ENCODE assay signal across 15 mouse cellular contexts in the genomic region with DNA sequence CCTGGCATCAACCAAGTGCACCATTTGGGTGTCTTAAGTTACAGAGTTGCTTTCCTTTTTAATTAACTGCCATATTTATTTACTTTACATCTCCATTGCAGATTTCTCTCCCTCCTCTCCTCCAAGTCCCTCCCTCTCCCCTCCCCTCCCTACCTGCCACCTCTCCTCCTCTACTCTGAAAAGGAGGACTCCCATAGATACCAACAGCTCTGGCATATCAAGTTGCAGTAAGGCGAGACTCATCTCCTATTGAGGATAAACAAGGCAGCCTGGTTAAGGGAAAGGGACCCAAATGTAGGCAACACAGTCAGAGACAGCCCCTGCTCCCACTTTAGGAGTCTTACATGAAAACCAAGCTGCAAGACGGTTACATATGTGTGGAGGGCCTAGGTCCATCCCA.
"Had no signal": no experiment of that assay in that cellular context is flagged by ENCODE, and none has a peak within 500 bp of the region (broad histone marks: within the 10 kb centered on the region; RNA-seq: fewer than 3 reads in every experiment).

No protein-coding gene starts in this region.

- H3K27ac ChIP-seq: neural tube, embryonic 15.5 days; stomach, embryonic 15.5 days; stomach, postnatal 0 days had no signal

- DNase-seq: retina, postnatal 1 day; right cerebral cortex, adult 18-20 months; right cerebral cortex, postnatal 14 days; right cerebral cortex, postnatal 25 days; right cerebral cortex, postnatal 4 days; spleen, adult 18-20 months; thymus, adult 18-20 months; thymus, adult 2 months; thymus, postnatal 14 days; thymus, postnatal 25 days; thymus, postnatal 36 days; thymus, postnatal 4 days had no signal

- H3K4me3 ChIP-seq: neural tube, embryonic 15.5 days; stomach, embryonic 15.5 days had no signal

- H3K9ac ChIP-seq: neural tube, embryonic 15.5 days; stomach, embryonic 15.5 days had no signal

- H3K27me3 ChIP-seq: neural tube, embryonic 15.5 days; stomach, embryonic 15.5 days had no signal

- H3K4me2 ChIP-seq: neural tube, embryonic 15.5 days; stomach, embryonic 15.5 days had no signal

- H3K36me3 ChIP-seq: neural tube, embryonic 15.5 days; stomach, embryonic 15.5 days had no signal

- H3K9me3 ChIP-seq: stomach, embryonic 15.5 days had no signal
